Mouse (Mus musculus): Measurements from ENCODE around the gene LTO1. TPM values are rescaled to one million over a fixed set of nuclear protein-coding genes. Genes with fewer than 3 reads are reported as not detected.

LTO1 gene
- total and polyA plus RNA-seq, 2 experiments from 2014 or later = 5.5 to 13.6 TPM

DNA sequence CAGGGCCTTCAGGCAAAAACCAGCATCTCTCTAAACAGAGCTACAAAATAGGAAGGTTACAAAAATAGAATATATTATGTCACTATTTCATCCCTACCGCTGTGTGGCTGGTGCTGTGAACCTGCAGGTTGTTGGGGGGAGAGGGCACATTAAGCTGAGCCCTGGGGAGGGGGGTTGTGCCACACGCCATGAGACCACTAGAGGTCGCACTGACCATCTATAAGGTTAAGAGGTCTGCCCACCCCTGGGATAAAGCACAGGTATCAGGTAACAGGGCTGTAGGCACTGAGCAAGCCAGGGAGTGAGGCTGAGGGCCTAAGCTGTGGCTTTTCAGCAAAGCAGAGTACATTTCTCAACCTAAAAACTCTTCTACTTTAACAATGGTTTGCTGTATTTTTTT, 16.9 kb downstream of the LTO1 start:
- Histone ChIP-seq H3K4me2 (ENCODE audit: low read depth, low read length) (no peak overlapping the region), H3K9ac (replicated peaks; ENCODE audit: low read depth, low read length) (no peak overlapping the region), H3K9me3 (replicated peaks; ENCODE audit: control insufficient read depth, low read length) (no peaks in the 10 kb centered on the region), H3K27me3 (ENCODE audit: control insufficient read depth, insufficient read depth, low read length) (no peaks in the 10 kb centered on the region), H3K4me3 (ENCODE audit: low read depth, low read length) (no peak overlapping the region), H3K27ac (ENCODE audit: low read depth) (no peak overlapping the region), H3K36me3 (replicated peaks; ENCODE audit: control insufficient read depth, insufficient read depth, low read length) (peaks cover 53% of the 10 kb centered on the region), H3K4me1 (ENCODE audit: control insufficient read depth, insufficient read depth) (peaks cover 3% of the 10 kb centered on the region; the same call in 1 of the 2 replicates)
- 14% methylated on average over 3 of the region's 3 CpGs for WGBS
- ATAC-seq (ENCODE audit: insufficient read depth, low read depth) = no peak
- no peak for DNase-seq (ENCODE audit: low spot score)
- TF ChIP-seq CTCF (IDR thresholded peaks at IDR 0.05; ENCODE audit: low read depth) = peak; percentile 53
- TF ChIP-seq EP300 (IDR thresholded peaks at IDR 0.05; ENCODE audit: low read depth) = no peak

DNA sequence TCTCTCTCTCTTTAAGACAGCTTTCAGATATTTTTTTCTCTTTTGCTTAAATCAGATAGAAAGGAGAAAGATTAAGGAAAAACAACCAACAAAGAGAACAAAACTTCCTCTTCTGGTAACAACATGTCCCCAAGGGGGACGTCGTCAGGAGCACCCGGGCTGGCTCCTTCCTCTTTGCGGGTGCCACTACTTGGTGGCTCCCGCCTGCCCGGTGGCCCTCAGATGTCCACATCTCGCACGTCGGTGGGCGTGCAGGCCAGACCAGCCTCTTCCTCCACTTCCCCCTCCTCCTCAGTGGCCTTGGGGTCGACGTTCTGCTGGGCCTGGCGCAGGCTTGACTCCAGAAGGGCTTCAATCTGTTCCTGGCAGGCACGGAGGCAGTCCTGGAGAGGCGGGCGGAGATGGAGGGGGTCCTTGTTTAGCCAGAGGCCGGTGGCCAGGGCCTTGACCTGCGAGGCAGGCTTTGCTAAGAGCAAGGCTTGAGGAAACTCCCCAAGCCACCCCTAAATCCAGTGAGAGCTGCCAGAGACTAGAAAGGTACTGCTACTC, 17.6 kb downstream of the LTO1 start:
- 78% methylated on average over 18 of the region's 18 CpGs for WGBS
- Histone ChIP-seq H3K4me1 (ENCODE audit: control insufficient read depth, insufficient read depth) (peaks cover 3% of the 10 kb centered on the region; the same call in 1 of the 2 replicates), H3K27ac (ENCODE audit: low read depth) (no peak overlapping the region), H3K9me3 (replicated peaks; ENCODE audit: control insufficient read depth, low read length) (no peaks in the 10 kb centered on the region), H3K4me2 (ENCODE audit: low read depth, low read length) (no peak overlapping the region), H3K4me3 (ENCODE audit: low read depth, low read length) (no peak overlapping the region), H3K36me3 (replicated peaks; ENCODE audit: control insufficient read depth, insufficient read depth, low read length) (peaks cover 57% of the 10 kb centered on the region), H3K27me3 (ENCODE audit: control insufficient read depth, insufficient read depth, low read length) (no peaks in the 10 kb centered on the region), H3K9ac (replicated peaks; ENCODE audit: low read depth, low read length) (no peak overlapping the region)
- ATAC-seq (ENCODE audit: insufficient read depth, low read depth) (no peak), DNase-seq (ENCODE audit: low spot score) (no peak)
- TF ChIP-seq EP300 (IDR thresholded peaks at IDR 0.05; ENCODE audit: low read depth) = no peak
- TF ChIP-seq CTCF (IDR thresholded peaks at IDR 0.05; ENCODE audit: low read depth) = no peak

DNA sequence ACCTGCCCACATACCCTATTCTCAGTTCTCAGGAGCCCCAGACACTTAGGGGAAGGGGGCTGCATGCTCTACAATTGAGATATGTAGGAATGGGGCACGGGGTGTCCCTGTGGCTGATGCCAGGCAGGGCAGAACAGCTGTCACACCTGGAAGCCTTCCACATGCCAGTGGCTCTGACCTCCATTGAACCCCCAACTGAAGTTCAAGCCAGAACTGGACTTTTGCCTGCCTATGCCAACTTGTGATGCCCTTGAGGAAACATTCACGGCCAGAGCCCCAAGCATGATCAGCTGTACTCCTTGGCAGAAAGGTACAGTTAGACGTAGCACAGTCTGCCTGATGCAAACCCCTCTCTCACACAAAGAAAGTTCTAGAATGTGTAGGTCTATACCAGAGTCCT, 18.4 kb downstream of the LTO1 start:
- no peak for TF ChIP-seq EP300 (IDR thresholded peaks at IDR 0.05; ENCODE audit: low read depth)
- TF ChIP-seq CTCF (IDR thresholded peaks at IDR 0.05; ENCODE audit: low read depth) = no peak
- no peak overlapping the region for H3K4me2 ChIP-seq (ENCODE audit: low read depth, low read length)
- H3K27me3 ChIP-seq (ENCODE audit: control insufficient read depth, insufficient read depth, low read length) = no peaks in the 10 kb centered on the region
- H3K4me3 ChIP-seq (ENCODE audit: low read depth, low read length) = no peak overlapping the region
- ATAC-seq (ENCODE audit: insufficient read depth, low read depth) = no peak
- no peaks in the 10 kb centered on the region for H3K4me1 ChIP-seq (ENCODE audit: control insufficient read depth, insufficient read depth)
- DNase-seq (ENCODE audit: low spot score) = no peak
- no peaks in the 10 kb centered on the region for H3K9me3 ChIP-seq (replicated peaks; ENCODE audit: control insufficient read depth, low read length)
- no peak overlapping the region for H3K27ac ChIP-seq (ENCODE audit: low read depth)
- no peak overlapping the region for H3K9ac ChIP-seq (replicated peaks; ENCODE audit: low read depth, low read length)
- WGBS = 71% methylated on average over 3 of the region's 3 CpGs
- H3K36me3 ChIP-seq (replicated peaks; ENCODE audit: control insufficient read depth, insufficient read depth, low read length) = peaks cover 57% of the 10 kb centered on the region

GRCm38 (mm10) chr7:144933796-144934195, 18.9 kb downstream of the LTO1 start:
- Histone ChIP-seq H3K4me1 (ENCODE audit: control insufficient read depth, insufficient read depth) (no peaks in the 10 kb centered on the region), H3K36me3 (replicated peaks; ENCODE audit: control insufficient read depth, insufficient read depth, low read length) (peaks cover 57% of the 10 kb centered on the region), H3K9ac (replicated peaks; ENCODE audit: low read depth, low read length) (no peak overlapping the region), H3K27me3 (ENCODE audit: control insufficient read depth, insufficient read depth, low read length) (no peaks in the 10 kb centered on the region), H3K4me2 (ENCODE audit: low read depth, low read length) (no peak overlapping the region), H3K4me3 (ENCODE audit: low read depth, low read length) (no peak overlapping the region), H3K9me3 (replicated peaks; ENCODE audit: control insufficient read depth, low read length) (no peaks in the 10 kb centered on the region), H3K27ac (ENCODE audit: low read depth) (no peak overlapping the region)
- TF ChIP-seq EP300 (IDR thresholded peaks at IDR 0.05; ENCODE audit: low read depth) = no peak
- no peak for TF ChIP-seq CTCF (IDR thresholded peaks at IDR 0.05; ENCODE audit: low read depth)
- ATAC-seq (ENCODE audit: insufficient read depth, low read depth) (no peak), DNase-seq (ENCODE audit: low spot score) (no peak)
- 84% methylated on average over 8 of the region's 8 CpGs for WGBS

GRCm38 (mm10) chr7:144934901-144935300, 20.0 kb downstream of the LTO1 start:
- H3K4me1 ChIP-seq (ENCODE audit: control insufficient read depth, insufficient read depth) = peaks cover 1% of the 10 kb centered on the region; the same call in 1 of the 2 replicates
- TF ChIP-seq CTCF (IDR thresholded peaks at IDR 0.05; ENCODE audit: low read depth) (no peak), EP300 (IDR thresholded peaks at IDR 0.05; ENCODE audit: low read depth) (no peak)
- H3K36me3 ChIP-seq (replicated peaks; ENCODE audit: control insufficient read depth, insufficient read depth, low read length) = peaks cover 52% of the 10 kb centered on the region

DNA sequence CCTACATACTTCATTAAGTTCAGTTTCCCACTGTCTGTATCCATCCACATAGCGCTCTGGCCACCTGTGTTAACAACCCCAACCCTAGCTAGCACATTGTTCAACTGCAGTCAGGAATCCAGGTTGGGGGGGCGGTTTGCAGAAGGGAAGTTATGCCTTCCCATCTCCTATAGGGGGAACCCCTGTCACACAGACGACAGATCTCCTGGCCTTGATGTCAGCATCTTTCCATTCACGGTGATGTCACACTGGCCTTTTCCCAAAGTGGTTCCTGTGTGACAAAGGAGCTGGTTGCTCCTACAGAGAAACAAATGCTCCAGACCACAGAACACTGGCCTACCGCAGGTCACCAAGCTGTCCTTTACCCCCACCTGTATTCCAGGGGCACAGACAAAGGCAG, 20.7 kb downstream of the LTO1 start:
- WGBS = 52% methylated on average over 5 of the region's 5 CpGs
- no peak for ATAC-seq (ENCODE audit: insufficient read depth, low read depth)

More at GRCm38 (mm10) chr7:144934901-144935300, 20.0 kb downstream of the LTO1 start:
- Histone ChIP-seq H3K27ac (ENCODE audit: low read depth) (no peak overlapping the region), H3K27me3 (ENCODE audit: control insufficient read depth, insufficient read depth, low read length) (no peaks in the 10 kb centered on the region), H3K4me2 (ENCODE audit: low read depth, low read length) (no peak overlapping the region), H3K4me3 (ENCODE audit: low read depth, low read length) (no peak overlapping the region), H3K9ac (replicated peaks; ENCODE audit: low read depth, low read length) (no peak overlapping the region), H3K9me3 (replicated peaks; ENCODE audit: control insufficient read depth, low read length) (no peaks in the 10 kb centered on the region)
- no peak for DNase-seq (ENCODE audit: low spot score)
- 80% methylated on average over 5 of the region's 5 CpGs for WGBS
- ATAC-seq (ENCODE audit: insufficient read depth, low read depth) = no peak

More for the DNA sequence above, 20.7 kb downstream of the LTO1 start:
- peaks cover 8% of the 10 kb centered on the region for H3K4me1 ChIP-seq (ENCODE audit: control insufficient read depth, insufficient read depth)
- peak; percentile 60 for DNase-seq (ENCODE audit: low spot score)
- H3K36me3 ChIP-seq (replicated peaks; ENCODE audit: control insufficient read depth, insufficient read depth, low read length) = peaks cover 47% of the 10 kb centered on the region
- H3K4me3 ChIP-seq (ENCODE audit: low read depth, low read length) = no peak overlapping the region
- peak; percentile 64 for TF ChIP-seq CTCF (IDR thresholded peaks at IDR 0.05; ENCODE audit: low read depth)
- TF ChIP-seq EP300 (IDR thresholded peaks at IDR 0.05; ENCODE audit: low read depth) = no peak
- no peaks in the 10 kb centered on the region for H3K9me3 ChIP-seq (replicated peaks; ENCODE audit: control insufficient read depth, low read length)
- no peak overlapping the region for H3K27ac ChIP-seq (ENCODE audit: low read depth)
- H3K27me3 ChIP-seq (ENCODE audit: control insufficient read depth, insufficient read depth, low read length) = no peaks in the 10 kb centered on the region
- no peak overlapping the region for H3K9ac ChIP-seq (replicated peaks; ENCODE audit: low read depth, low read length)
- H3K4me2 ChIP-seq (ENCODE audit: low read depth, low read length) = no peak overlapping the region

All from heart, postnatal 0 days (tissue).